1 mouse cellular context compared by ENCODE assay signal in genomic region chr9:92221480-92221879, GRCm38 (mm10).
TF ChIP-seq lines count a peak whose summit lies in the region.

No protein-coding gene starts in this region.

TF ChIP-seq in MEL, 35 proteins besides CTCF, POLR2A, EP300 and RAD21:
- TF ChIP-seq GATA1 (IDR thresholded peaks at IDR 0.05; ENCODE audit: low read depth, low read length) (peak; percentile 45; the same call in 1 of the 2 replicates), SIN3A (IDR thresholded peaks at IDR 0.05; ENCODE audit: low read length) (0 out of 2 replicates have a peak, but pooled peaks have one; percentile 16), RCOR1 (IDR thresholded peaks at IDR 0.05; ENCODE audit: low read depth, low read length) (no peak)
